Mouse (Mus musculus) ES-Bruce4 (cell line): ENCODE measurements around the gene Tmem182.

Experiments used
- CTCF ChIP-seq: IDR thresholded peaks from one replicate; pipeline ENCODE4 v1.8.1; 2011; ENCODE audit warnings: low read depth, low read length
- POLR2A ChIP-seq: IDR thresholded peaks from one replicate; pipeline ENCODE4 v1.8.1; 2011; ENCODE audit warnings: low read length; ENCODE audit not compliant: insufficient read depth

GRCm38 (mm10) chr1:40851286-40851685, 45.9 kb downstream of the Tmem182 start:
- no peak for TF ChIP-seq CTCF
- TF ChIP-seq POLR2A = no peak
